7 mouse cellular contexts compared by ENCODE assay signal in the genomic region with DNA sequence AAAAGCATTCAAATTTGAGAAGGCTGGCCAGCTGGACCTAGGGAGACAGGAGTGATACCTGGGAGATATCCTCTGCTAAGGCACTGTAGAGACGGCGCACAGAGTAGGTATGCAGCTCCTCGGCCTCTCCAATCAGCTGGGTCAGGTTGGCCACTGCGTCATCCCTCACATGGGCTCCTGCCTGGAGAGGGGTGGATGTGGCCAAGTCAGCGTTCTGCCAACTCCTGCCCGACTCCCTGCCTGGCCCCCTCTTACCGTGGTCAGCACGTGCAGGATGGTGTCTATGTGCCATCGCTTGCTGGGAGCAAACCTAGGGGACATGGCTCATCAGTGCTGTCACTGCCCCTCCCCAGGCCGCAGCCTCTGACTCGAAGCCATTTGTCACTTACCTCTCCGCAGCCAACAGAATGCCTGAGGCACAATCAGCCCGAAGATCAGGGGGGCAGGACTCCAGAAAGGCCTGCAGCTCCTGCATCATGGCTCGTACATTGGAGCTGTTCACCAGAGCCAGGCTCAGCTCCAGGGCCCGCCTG.
"Had no signal": no experiment of that assay in that cellular context is flagged by ENCODE, and none has a peak within 500 bp of the region (broad histone marks: within the 10 kb centered on the region; RNA-seq: fewer than 3 reads in every experiment).

No protein-coding gene starts in this region.

- DNase-seq: right cerebral cortex, postnatal 25 days had no signal

- ATAC-seq: lung, postnatal 0 days; midbrain, embryonic 15.5 days had no signal

- H3K9ac ChIP-seq: liver, embryonic 15.5 days; midbrain, embryonic 15.5 days had no signal

- H3K9me3 ChIP-seq: liver, embryonic 15.5 days; midbrain, embryonic 15.5 days had no signal

- H3K27me3 ChIP-seq: liver, embryonic 15.5 days; midbrain, embryonic 15.5 days had no signal

- H3K4me2 ChIP-seq: liver, embryonic 11.5 days; liver, embryonic 15.5 days; midbrain, embryonic 11.5 days; midbrain, embryonic 15.5 days had no signal

- H3K4me3 ChIP-seq: liver, embryonic 15.5 days; midbrain, embryonic 15.5 days had no signal

- H3K27ac ChIP-seq: liver, embryonic 15.5 days; midbrain, embryonic 15.5 days; stomach, postnatal 0 days had no signal
